Mouse (Mus musculus) kidney, embryonic 15.5 days (tissue): Measurements from ENCODE around the gene Hamp. TPM values are rescaled to one million over a fixed set of nuclear protein-coding genes. Genes with fewer than 3 reads are reported as not detected.

Experiments
- ATAC-seq: fragments of 200-750 bp; cut with Nextera tagmentation; replicated peaks from 2 replicates; pipeline ENCODE4 v1.8.0; 2017; ENCODE audit warnings: moderate TSS enrichment; ENCODE audit not compliant: low FRiP score
- H3K27ac ChIP-seq: fragments of 300-500 bp; sonication (generic); 2 replicates; pipeline ENCODE4 v1.5.1; 2015; ENCODE audit warnings: mild to moderate bottlenecking, inconsistent platforms
- H3K27me3 ChIP-seq: fragments of 300-500 bp; sonication (generic); 2 replicates; pipeline ENCODE4 v1.6.1; 2015; ENCODE audit warnings: inconsistent platforms
- H3K36me3 ChIP-seq: fragments of 300-500 bp; sonication (generic); 2 replicates; pipeline ENCODE4 v1.6.1; 2015; ENCODE audit warnings: inconsistent platforms
- H3K4me1 ChIP-seq: fragments of 300-500 bp; sonication (generic); 2 replicates; pipeline ENCODE4 v1.6.1; 2015; ENCODE audit warnings: inconsistent platforms
- H3K4me2 ChIP-seq: fragments of 300-500 bp; sonication (generic); 2 replicates; pipeline ENCODE4 v1.6.1; 2015; ENCODE audit warnings: moderate library complexity, mild to moderate bottlenecking, inconsistent platforms
- H3K4me3 ChIP-seq: fragments of 300-500 bp; sonication (generic); replicated peaks from 2 replicates; pipeline ENCODE4 v1.5.1; 2015; ENCODE audit warnings: mild to moderate bottlenecking, inconsistent platforms
- H3K9ac ChIP-seq: fragments of 300-500 bp; sonication (generic); 2 replicates; pipeline ENCODE4 v1.6.1; 2015; ENCODE audit warnings: mild to moderate bottlenecking, inconsistent platforms
- H3K9me3 ChIP-seq: fragments of 300-500 bp; sonication (generic); replicated peaks from 2 replicates; pipeline ENCODE4 v1.6.1; 2016; ENCODE audit warnings: inconsistent platforms
- WGBS: fragments of 180-500 bp; shearing (Covaris S2); methylation state at CpG from one replicate; pipeline ENCODE4 v1.1.7; 2015; ENCODE audit warnings: mixed read lengths; 5-methylcytosine and 5-hydroxymethylcytosine counted together
- polyA plus RNA-seq: library from polyadenylated mRNA; unstranded; fragments of >200 nt; fragmentation: Nextera tagmentation; extraction: Ambion mirVana; gene quantifications from 2 replicates; pipeline ENCODE4 v1.2.1, GENCODE M21; 2015

Gene Hamp
- polyA plus RNA-seq = not detected in 2 replicates

DNA sequence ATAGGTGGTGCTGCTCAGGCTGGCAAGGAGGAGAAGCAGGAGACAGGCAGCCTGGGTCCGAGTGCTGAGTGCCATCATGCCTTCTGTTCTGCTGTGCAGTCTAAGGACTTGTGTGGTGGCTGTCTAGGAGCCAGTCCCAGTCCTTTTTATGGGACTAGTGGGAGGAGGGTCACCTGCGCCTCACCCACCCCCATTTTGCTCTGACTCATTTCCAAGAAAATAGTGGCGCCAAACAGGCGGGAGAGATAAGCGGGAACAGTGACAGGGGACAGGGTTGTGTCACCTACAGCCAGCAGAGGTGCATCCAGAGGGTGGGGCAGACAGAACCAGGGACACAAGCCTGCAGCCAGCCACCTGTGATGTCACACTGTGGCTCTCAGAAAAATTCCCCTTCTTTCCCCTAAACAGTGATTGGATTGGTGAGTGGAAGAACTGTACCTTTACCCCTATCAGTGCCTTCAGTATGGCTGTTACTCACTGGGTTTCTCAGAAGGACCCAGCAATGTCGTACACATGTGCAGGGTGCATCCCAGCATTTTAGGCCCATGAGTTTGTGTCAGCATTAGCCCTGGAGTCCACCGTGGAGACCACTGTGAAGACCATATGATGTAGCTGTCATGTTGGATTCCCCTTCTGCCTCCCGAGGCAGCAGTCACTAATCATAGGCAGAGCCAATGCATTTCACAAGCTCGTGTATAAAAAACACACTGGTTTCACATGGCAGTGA, at the start of gene Hamp:
Hamp (minus strand) TSS at position 124 of the 727 bp plus-strand sequence.
- Histone ChIP-seq H3K9ac (no peak within 1 kb of the TSS), H3K4me3 (no peak within 1 kb of the TSS), H3K36me3 (peaks cover 25% of the 10 kb centered on the region), H3K4me1 (no peaks in the 10 kb centered on the region), H3K27ac (no peak within 1 kb of the TSS), H3K9me3 (no peaks in the 10 kb centered on the region), H3K27me3 (no peaks in the 10 kb centered on the region), H3K4me2 (no peak within 1 kb of the TSS)
- 70% methylated on average over 9 of the region's 9 CpGs for WGBS
- ATAC-seq = no peak

DNA sequence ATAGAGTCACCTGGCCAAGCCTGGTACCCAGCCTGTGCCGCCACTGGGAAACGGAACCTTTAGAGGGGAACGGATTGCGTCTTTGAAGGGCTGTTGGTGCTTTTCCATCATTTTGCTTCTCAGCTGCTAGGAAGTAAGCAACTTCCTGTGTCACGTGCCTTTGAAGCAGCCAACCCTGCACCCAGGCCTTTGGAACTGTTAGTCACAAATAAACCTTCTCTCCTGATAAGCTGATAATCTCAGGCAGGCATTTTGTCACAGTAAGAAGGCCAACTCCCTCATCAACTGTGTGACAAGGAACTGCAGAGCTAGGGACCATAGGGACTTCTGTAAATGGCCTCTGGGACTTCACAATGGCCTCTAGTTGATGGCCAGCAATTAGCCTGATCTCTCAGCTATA, 48.3 kb upstream of the Hamp start:
- Histone ChIP-seq H3K36me3 (no peaks in the 10 kb centered on the region), H3K9ac (no peak overlapping the region), H3K4me3 (no peak overlapping the region), H3K27ac (no peak overlapping the region), H3K4me2 (no peak overlapping the region), H3K4me1 (no peaks in the 10 kb centered on the region), H3K9me3 (peaks cover 5% of the 10 kb centered on the region; the same call in 1 of the 2 replicates), H3K27me3 (no peaks in the 10 kb centered on the region)
- no peak for ATAC-seq
- 72% methylated on average over 5 of the region's 5 CpGs for WGBS

DNA sequence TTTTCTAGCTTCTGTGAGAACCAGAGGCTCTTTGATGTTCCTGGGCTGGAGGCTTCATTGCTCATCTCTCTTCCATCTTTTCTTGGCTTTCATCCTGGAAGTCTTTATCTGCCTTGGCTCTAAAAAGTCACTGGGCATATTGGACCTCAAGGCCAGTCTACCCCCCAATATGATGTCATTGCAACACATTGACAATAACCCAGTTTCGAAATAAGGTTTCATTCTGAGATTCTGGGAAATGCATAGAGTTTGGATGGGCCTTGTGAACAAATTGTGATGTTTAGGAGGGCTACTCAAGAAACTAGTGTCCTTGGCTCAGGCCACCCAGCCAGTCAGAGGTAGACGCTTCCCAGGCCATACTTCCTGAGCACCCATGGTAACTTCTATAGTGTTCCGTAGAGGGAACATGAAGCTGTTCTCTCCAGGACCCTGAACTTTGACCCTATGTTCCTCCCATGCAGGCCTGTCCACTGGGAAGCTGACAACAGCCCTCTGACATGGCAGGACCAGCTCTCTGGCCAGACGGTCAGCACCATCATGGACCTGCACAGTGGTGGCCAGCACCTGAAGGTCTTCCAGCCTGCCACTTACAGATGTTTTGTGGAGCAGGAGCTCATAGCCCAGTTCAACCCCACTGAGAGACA, 44.8 kb upstream of the Hamp start:
- H3K27ac ChIP-seq = no peak overlapping the region
- 81% methylated on average over 4 of the region's 4 CpGs for WGBS
- no peaks in the 10 kb centered on the region for H3K36me3 ChIP-seq
- no peak overlapping the region for H3K4me3 ChIP-seq
- H3K4me2 ChIP-seq = no peak overlapping the region
- H3K9ac ChIP-seq = no peak overlapping the region
- no peaks in the 10 kb centered on the region for H3K27me3 ChIP-seq
- H3K4me1 ChIP-seq = no peaks in the 10 kb centered on the region
- no peak for ATAC-seq
- H3K9me3 ChIP-seq = no peaks in the 10 kb centered on the region

DNA sequence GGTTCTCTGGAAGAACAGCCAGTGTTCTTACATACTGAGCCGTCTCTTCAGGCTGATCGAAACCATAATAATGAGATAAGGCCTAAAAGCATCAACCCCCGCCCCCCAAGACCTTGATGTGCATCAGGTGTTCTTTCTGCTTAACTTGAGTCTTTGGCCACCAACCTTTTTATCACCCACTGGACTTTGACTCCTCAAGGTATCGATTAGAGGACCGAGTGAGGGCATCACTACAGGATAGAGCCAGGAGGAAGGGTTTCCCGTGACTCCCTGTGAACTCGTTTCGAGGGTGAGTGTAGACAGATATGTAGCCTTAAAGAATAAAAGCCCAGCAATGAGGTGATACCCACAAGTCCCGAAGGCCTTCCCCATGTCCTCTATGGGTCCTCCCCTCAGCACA, 41.5 kb upstream of the Hamp start:
- WGBS = 84% methylated on average over 9 of the region's 9 CpGs
- H3K9ac ChIP-seq = no peak overlapping the region
- no peak for ATAC-seq
- no peak overlapping the region for H3K4me3 ChIP-seq
- no peak overlapping the region for H3K27ac ChIP-seq
- H3K4me2 ChIP-seq = no peak overlapping the region
- no peaks in the 10 kb centered on the region for H3K4me1 ChIP-seq
- H3K9me3 ChIP-seq = no peaks in the 10 kb centered on the region
- no peaks in the 10 kb centered on the region for H3K27me3 ChIP-seq
- no peaks in the 10 kb centered on the region for H3K36me3 ChIP-seq

DNA sequence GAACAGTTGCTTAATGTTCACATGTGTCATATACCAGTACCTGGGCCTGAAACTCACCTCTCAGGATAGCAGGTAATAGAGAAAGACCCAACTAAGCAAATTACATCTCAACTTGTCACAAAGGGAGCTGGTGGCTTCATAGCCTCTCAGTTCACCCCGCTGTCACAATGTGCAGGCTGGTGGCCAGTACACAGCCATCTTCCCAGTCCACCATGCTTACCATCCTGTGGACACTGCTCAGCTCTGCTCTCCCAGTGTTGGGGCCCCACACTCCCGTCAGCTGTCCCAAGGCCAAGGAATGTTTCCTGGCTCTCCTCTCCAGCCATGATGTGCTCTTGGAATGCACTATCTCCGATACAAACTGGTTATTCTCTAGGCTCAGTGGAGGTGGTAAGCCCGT, 37.9 kb upstream of the Hamp start:
- H3K9ac ChIP-seq = no peak overlapping the region
- no peaks in the 10 kb centered on the region for H3K9me3 ChIP-seq
- H3K4me2 ChIP-seq = no peak overlapping the region
- H3K27me3 ChIP-seq = no peaks in the 10 kb centered on the region
- H3K36me3 ChIP-seq = 0 out of 2 replicates have a peak, but pooled peaks cover 3% of the 10 kb centered on the region
- H3K4me1 ChIP-seq = no peaks in the 10 kb centered on the region
- H3K4me3 ChIP-seq = no peak overlapping the region
- 92% methylated on average over 4 of the region's 4 CpGs for WGBS
- ATAC-seq = no peak
- no peak overlapping the region for H3K27ac ChIP-seq

DNA sequence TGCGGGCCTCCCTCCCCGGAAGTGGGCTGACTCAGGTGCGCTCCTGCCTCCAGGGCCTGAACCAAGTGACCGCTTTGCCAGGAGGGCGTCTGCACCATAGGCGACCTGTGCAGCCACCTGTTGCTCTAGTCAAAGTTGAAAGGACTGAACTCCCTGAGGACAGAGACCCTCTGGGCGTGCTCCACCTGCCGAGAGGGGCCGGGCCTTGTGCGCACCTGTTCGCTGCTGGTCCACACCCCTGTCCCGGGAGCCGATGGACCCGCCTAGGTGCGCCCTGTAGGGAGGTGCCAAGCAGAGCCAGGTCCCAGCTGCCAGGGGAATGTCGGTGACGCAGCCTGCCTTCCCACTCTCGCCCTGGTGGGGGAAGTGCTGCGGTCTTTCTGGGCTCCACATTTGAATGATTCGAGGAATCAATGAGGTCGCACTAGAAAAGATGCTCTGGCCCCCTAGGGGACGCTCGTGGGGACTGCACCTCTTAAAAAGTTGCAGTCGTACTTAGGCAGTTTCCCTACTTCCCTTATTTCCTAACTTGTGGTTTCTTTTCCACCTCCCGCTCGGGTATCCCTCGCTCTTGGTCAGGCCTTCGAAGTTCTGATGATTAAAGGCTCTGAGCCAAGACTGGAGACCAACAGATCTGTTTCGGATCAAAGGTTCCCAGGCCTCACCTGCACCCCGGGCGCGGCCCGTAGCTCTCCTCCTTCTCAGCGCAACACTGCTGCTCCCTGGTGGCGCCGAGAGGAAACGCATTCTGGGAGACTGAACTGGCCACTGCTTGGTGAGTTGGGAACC, 29.9 kb upstream of the Hamp start, which contains the start of gene Fam187b:
Fam187b (plus strand) TSS at position 290 of the 789 bp plus-strand sequence.
- H3K4me2 ChIP-seq = peak within 1 kb of the TSS; percentile 65
- peak within 1 kb of the TSS; percentile 56 for H3K4me3 ChIP-seq
- peaks cover 5% of the 10 kb centered on the region; the same call in 1 of the 2 replicates for H3K36me3 ChIP-seq
- ATAC-seq = peak; percentile 94
- H3K27me3 ChIP-seq = peaks cover 21% of the 10 kb centered on the region
- H3K27ac ChIP-seq = peak within 1 kb of the TSS; percentile 90
- no peaks in the 10 kb centered on the region for H3K9me3 ChIP-seq
- under 1% methylated on average over 37 of the region's 37 CpGs for WGBS
- H3K4me1 ChIP-seq = peaks cover 22% of the 10 kb centered on the region; the same call in 1 of the 2 replicates
- H3K9ac ChIP-seq = peak within 1 kb of the TSS; percentile 42

DNA sequence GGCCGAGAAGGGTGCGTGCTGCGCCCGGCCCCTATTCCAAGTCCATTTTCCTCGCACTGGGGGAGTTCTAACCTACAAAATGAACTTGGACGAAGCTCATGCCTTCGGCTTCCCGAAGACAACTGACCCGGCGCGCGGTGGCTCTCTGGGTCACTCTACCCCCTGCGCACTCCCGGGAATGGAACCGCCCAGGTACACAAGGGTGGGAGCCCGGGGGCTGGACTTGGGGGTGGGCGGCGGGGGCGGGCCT, 29.3 kb upstream of the Hamp start, which contains the start of gene Lsr:
Lsr (minus strand) TSS at position 214 of the 250 bp plus-strand sequence.
- H3K4me3 ChIP-seq = peak within 1 kb of the TSS; percentile 56
- under 1% methylated on average over 19 of the region's 19 CpGs for WGBS
- peak within 1 kb of the TSS; percentile 90 for H3K27ac ChIP-seq
- peak within 1 kb of the TSS; percentile 65 for H3K4me2 ChIP-seq
- ATAC-seq = peak; percentile 88
- no peaks in the 10 kb centered on the region for H3K9me3 ChIP-seq
- peaks cover 22% of the 10 kb centered on the region; the same call in 1 of the 2 replicates for H3K4me1 ChIP-seq
- H3K9ac ChIP-seq = peak within 1 kb of the TSS; percentile 42
- peaks cover 5% of the 10 kb centered on the region; the same call in 1 of the 2 replicates for H3K36me3 ChIP-seq
- H3K27me3 ChIP-seq = peaks cover 21% of the 10 kb centered on the region

DNA sequence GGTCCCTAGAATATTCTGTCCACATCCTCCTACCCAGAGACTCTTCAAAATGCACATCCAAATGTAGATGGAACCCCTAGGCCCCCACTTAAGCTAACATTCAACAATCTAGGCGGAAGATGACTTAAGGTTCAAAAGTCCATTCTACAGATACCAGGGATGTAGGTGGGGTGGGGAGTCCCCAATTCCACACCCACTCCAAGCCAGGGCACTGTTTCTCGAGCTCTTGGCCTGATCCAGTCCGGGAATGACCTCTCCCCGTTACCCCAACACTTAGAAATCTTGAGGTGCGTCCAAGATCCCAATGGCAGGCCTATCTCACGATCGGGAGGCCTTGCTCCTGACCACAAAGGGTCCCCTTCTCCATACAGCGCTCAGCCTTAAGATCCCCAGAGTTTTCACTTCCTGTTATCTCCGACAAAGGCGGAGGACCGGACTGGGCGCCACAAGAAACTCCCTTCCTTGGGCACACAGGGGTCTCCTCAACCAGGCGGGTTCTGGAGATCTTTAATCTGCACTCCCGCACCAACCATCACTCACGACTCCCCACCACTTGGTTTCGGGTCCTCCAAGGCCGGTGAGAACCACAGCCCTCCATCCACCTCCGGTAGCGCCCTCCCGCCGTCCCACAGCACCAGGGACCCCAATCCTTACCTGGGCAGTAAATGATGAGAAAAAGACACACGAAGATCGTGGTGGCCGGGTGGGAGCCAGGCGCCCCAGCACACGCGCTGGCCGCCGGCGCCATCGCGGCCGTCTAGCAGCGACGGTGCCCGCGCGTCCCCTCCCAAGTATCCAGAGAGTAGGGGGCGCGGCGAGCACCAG, 28.8 kb upstream of the Hamp start:
- ATAC-seq = peak; percentile 47; the same call in 1 of the 2 replicates

DNA sequence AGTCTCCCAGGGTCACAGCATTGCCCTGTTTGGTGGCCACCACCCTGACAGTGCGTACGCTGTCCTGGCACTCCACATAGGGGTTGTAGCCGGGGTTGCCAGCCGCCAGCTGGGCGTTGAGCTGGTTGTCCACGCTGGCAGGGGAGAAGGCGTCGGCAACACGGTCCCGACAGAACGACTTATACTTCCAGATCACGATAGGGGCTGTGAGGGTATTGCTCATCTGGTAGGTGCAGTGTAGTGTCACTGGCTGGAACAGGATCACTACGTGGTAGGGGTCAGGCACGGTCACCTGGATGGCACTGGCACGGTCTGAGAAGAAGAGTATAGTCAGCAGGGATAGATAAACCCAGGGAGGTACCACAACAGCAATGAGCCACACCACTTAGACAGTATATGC, 28.1 kb upstream of the Hamp start:
- peak overlapping the region; percentile 65 for H3K4me2 ChIP-seq
- 0 out of 2 replicates have a peak overlapping the region, but pooled peaks have one; percentile 42 for H3K9ac ChIP-seq
- peaks cover 5% of the 10 kb centered on the region; the same call in 1 of the 2 replicates for H3K36me3 ChIP-seq
- peak overlapping the region; percentile 56 for H3K4me3 ChIP-seq
- H3K27me3 ChIP-seq = peaks cover 21% of the 10 kb centered on the region
- H3K4me1 ChIP-seq = peaks cover 22% of the 10 kb centered on the region; the same call in 1 of the 2 replicates
- H3K9me3 ChIP-seq = no peaks in the 10 kb centered on the region
- WGBS = 86% methylated on average over 15 of the region's 15 CpGs
- ATAC-seq = no peak
- H3K27ac ChIP-seq = no peak overlapping the region

More for the DNA sequence above, 28.8 kb upstream of the Hamp start:
- Histone ChIP-seq H3K9me3 (no peaks in the 10 kb centered on the region), H3K4me1 (peaks cover 22% of the 10 kb centered on the region; the same call in 1 of the 2 replicates), H3K9ac (peak overlapping the region; percentile 42), H3K4me3 (peak overlapping the region; percentile 56), H3K36me3 (peaks cover 5% of the 10 kb centered on the region; the same call in 1 of the 2 replicates), H3K27ac (peak overlapping the region; percentile 90), H3K4me2 (peak overlapping the region; percentile 65), H3K27me3 (peaks cover 21% of the 10 kb centered on the region)
- 3% methylated on average over 41 of the region's 41 CpGs for WGBS

DNA sequence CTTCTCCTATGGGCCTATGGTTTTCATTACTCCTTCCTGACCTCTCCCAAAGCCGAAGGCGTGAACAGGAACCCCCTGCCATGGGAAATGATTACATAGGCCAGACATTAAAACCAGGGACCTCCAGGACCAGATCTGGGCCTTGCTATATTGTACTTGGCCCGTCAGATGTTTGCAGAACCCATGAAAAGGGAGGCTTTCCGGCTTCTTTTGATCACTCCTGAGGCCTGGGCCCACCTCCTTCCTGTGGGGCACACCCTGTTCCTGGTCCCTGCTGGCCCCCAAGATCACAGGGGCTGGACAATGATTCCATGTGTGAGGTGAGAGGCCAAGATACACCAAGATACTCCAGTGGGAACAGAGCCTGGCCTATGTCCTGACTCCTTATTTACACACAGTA, 25.3 kb upstream of the Hamp start:
- H3K9ac ChIP-seq = no peak overlapping the region
- H3K27me3 ChIP-seq = peaks cover 21% of the 10 kb centered on the region
- no peak overlapping the region for H3K4me3 ChIP-seq
- no peak overlapping the region for H3K4me2 ChIP-seq
- H3K27ac ChIP-seq = no peak overlapping the region
- 74% methylated on average over 4 of the region's 4 CpGs for WGBS
- H3K9me3 ChIP-seq = no peaks in the 10 kb centered on the region
- H3K4me1 ChIP-seq = peaks cover 19% of the 10 kb centered on the region; the same call in 1 of the 2 replicates
- H3K36me3 ChIP-seq = peaks cover 11% of the 10 kb centered on the region; the same call in 1 of the 2 replicates
- no peak for ATAC-seq

DNA sequence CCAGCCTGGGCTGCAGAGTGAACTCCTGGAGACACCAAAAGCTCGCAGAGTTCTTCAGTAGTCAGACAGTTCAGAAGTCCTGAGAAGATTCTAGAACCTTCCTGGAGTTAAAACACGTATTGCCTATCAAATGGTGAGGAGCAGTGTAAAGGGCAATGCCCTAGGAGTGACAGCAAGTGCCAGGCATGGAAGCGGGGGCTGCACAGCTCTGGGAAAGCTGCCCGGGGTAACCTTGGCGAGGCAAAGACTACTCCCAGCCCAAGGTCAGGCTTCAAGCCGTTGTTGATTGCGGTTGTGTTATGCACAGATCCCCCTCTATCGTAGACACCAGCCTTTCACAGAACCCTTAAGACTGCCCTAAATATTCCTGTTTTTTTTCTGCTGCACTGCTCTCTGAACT, 24.8 kb upstream of the Hamp start:
- Histone ChIP-seq H3K9me3 (no peaks in the 10 kb centered on the region), H3K4me1 (peaks cover 18% of the 10 kb centered on the region; the same call in 1 of the 2 replicates), H3K27ac (no peak overlapping the region), H3K9ac (no peak overlapping the region), H3K4me3 (no peak overlapping the region), H3K4me2 (no peak overlapping the region), H3K27me3 (peaks cover 20% of the 10 kb centered on the region), H3K36me3 (peaks cover 11% of the 10 kb centered on the region; the same call in 1 of the 2 replicates)
- no peak for ATAC-seq
- WGBS = 92% methylated on average over 8 of the region's 8 CpGs
